Mouse (Mus musculus): Measurements from ENCODE around the gene Lgals9.
"Not testable (repeated sequence)": the region's sequence is repeated elsewhere in the genome, so short reads cannot be mapped to it uniquely, and the experiment has no call there.

Lgals9 gene

GRCm38 (mm10) chr11:79007356-79007755 lies 22.6 kb upstream of the Lgals9 start:
- DNase-seq (ENCODE audit: low spot score), result not testable (repeated sequence)

DNA sequence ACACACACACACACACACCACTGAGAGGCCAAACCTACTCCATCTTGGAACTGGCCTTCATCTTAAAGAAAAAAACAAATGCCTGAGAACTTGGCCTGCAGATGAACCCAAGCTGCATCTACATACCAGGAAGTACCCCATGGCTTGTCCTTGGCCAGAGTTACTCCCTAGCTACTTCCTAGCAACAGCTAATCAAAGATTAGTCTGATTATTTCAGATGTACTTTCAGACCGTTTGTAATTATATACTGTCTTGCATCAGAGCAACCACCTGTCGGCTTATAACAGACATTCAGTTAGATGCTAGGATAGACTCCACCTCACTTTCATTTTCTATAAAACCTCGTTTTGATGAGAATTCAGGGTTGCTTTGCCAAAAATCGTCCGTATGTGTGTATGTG lies 21.7 kb upstream of the Lgals9 start:
- no peak for DNase-seq (ENCODE audit: low spot score)

DNA sequence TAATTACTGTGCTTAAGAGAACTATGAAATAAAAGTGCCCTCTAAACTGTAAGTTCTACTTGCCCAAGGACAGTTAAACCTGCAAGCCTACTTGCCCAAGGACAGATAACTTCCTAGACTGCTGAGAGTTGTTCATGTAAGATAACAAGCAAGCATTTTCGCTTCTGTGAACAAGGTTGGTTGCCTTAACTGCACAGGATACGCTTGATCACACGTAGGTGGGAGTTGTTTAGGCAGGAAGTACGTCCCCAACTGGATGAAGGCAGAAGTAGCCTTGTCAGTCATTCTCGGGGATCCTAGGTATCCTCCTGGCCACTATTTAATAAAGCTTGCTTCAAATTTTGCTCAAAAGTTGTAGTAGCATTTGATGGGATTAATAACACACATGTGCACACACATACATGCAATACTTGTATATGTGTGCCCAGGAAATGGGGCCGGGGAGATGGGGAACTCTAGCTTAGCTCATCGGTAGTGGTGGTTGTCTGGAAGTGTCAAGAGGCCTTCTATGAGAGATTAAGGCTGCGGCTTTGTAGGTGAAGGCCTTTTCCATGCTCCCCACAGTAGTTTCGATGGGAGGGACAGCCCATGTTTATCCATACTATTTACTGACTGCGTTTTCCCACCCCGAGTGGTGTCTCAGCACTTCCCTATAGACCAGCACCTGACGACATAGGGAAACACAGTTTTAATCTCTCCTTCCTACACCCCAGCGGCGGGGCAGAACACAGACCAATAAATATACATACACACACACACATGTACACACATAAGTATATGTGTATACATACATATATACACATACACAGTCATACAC lies 21.0 kb upstream of the Lgals9 start:
- no peak for DNase-seq (ENCODE audit: low spot score)

DNA sequence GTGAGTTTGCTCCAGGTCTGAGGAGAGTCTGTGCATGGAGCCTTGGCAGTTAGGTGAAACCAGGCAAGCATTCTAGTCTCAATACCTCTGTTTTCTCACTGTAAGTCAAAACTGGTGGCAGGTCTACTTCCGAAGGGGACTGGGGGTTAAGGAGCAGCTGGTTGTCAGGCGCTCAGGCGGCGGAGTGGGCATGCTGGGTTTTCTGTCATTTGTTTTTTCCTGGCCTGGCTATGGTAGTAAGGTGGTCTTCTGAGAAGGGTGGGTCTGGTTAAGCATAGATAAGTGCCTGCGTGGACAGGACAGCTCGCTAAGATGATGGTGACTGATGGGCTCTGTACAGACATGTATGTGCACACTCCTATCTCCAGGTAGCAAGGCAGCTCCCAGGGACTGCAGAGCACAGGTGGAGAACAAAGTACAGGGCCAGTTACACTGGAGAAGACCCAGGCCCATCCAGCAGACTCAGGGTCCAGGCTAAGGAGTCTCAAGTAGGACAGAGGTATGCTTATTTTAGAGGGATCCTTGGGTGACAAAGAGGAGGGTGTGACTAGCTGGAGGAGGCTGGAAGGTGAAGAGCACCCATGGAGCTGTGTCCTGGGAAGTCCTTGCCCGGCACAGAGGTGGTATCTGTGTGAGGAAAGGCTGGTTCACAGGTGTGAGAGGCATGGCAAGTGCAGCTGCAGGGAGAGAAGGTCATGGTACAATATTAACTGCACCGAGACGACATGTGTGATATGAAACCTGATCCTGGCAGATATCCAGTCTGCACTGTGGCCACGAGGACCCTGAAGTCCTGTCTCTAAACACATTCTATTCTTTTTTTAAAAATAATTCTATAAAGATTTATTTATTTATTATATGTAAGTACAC lies 19.3 kb upstream of the Lgals9 start:
- DNase-seq (ENCODE audit: low spot score), result no peak

DNA sequence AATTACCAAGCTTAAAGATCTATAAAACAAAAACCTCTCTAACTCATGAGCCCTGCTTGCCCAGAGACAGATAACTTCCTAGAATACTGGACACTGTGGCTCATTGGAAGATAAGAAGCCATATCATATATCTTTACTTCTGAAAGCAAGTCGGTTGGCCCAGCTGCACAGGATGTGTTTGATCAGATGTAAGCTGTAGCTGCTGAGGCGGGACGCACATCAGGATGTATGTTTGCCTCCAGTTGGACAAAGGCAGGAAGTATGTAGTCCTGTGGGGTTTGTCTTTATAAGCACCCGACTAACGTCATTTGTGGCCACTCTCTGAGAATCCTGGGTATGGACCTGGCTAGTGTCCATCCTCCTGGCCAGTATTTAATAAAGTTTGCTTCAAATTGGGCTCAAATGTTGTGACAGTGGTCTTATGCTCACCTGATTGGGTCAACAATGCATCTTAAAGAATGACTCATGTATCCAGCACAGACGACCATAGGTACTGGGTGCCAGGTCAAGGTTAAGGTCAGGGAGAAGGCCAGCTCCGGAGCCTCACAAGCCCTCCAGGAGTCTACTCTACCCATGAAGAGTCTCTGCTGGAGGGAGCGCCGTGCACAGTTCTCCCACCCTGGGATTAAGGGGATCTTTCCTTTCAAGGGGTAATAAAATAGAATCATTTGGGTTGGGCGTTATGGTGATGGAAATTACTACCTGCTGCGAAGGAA lies 18.5 kb upstream of the Lgals9 start:
- DNase-seq (ENCODE audit: low spot score), result no peak

DNA sequence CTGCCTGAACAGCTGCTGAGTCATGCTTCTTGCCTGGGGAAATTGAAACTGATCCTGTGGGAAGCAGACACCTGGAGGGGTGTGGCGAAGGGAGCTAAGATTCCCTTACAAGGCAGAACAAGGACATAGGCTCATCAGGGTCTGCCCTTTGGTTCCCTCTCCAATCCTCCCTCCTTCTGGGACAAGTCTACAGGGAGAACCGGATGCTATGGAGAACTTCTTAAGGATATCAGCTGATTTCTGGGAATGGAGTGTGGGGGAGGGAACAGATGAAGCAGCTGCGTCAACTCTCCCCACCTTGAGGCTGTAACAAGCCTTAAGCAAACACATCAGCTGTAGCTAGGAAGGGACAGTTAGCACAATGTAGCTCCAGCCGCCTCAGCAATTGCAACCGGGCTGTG lies 17.8 kb upstream of the Lgals9 start:
- DNase-seq (ENCODE audit: low spot score), result no peak

- DNase-seq (ENCODE audit: low spot score), result no peak
These were observed 17.1 kb upstream of the Lgals9 start for GRCm38 (mm10) chr11:79001871-79002270.

DNA sequence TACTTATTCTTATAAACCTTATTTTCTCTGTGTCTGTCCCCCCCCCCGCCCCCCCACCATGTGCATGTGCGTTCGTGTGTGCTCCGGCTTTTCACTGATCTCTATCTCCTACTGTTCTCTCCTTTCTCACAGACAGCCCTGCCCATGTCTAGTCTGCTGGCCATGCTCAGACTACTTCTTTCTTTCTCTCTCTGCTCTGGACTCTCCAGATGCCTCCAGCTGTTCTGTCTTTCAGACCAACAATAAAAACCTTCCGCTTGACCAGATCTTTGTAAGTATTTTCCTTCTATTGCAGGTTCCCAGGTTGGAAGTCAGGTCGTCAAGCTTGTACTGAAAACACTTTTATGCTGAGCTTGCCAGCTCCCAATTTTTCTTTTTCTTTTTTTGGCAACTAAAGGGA lies 14.4 kb upstream of the Lgals9 start:
- no peak for DNase-seq (ENCODE audit: low spot score)

DNA sequence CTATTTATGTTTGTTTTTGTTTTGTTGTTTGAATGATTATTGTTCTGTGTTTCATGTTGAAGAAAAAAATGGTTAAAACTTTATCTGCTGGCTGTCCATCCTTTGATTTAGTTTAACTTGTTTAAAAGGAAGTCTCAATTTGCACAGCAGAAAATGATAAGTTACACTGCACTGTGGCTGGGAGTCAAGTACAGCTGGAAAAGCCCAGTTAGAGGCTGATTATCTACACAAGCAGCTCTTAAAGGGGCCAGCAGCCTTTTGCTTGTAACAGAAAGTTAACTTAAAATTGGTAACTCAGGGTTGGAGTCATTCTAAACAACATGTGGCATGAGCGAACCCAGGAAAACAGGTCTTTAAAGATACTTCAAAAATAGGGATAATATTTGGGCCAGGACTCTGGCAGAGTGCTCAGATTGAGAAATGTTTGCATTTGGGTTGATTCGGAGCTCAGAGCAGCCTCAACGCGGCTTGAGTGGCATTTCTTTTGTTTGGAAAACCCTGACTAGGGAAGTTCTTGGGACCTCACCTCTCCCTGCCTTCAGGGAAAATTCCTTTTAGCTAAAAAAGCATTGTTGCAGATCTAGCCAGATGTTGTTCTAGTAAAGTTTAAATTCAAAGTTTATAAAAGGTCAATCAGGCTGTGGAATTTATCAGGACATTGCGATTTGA lies 6.3 kb upstream of the Lgals9 start:
- not testable (repeated sequence) for DNase-seq (ENCODE audit: low spot score)

DNA sequence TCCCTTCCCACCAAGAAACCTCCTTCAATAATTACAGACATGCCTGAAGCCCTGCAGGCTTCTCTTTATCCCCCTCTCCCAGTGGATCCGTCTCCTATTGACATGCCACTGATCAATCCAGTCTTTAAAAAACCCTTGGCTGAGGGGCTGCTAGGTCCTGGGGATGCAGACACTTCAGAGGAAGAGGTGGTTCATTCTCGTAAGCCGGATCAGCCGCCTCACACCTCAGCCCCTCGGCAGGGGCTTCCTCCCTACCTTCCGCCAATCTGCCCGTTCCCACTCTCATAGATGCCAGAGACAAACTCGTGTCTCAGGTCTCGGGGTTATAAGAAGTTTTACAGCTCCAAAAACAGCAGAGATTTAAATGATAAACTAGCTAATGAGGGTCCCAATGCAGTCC lies 5.3 kb upstream of the Lgals9 start:
- DNase-seq (ENCODE audit: low spot score), result no peak

DNA sequence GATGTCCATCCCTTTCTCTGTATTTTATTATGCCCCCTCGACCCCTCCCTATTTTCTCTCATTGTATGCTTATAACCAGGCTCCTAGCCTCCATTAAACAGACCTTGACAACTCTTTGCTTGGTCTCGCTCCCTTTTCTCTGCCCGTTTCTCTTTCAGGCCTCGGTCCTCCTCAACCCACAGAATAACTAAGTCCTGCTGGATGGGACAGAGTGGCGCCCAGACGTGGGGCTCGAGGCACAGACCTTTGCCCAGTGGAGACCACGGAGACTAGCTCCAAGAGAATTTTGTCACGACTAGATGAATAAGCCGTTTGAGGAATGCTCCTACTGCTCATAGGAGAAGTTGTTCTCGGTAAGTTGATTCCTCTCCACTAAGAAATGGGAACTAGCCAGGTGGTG lies 4.5 kb upstream of the Lgals9 start:
- DNase-seq (ENCODE audit: low spot score), result not testable (repeated sequence)

- no peak for DNase-seq (ENCODE audit: low spot score)
These were observed 1.7 kb upstream of the Lgals9 start for GRCm38 (mm10) chr11:78986311-78987002.

GRCm38 (mm10) chr11:78985505-78985904 lies 759 bp upstream of the Lgals9 start:
- no peak for DNase-seq (ENCODE audit: low spot score)

- no peak for DNase-seq (ENCODE audit: low spot score)
These were observed 1.2 kb downstream of the Lgals9 start for GRCm38 (mm10) chr11:78983539-78983938.

GRCm38 (mm10) chr11:78982513-78983291 lies 2.0 kb downstream of the Lgals9 start:
- no peak for DNase-seq (ENCODE audit: low spot score)

- no peak for DNase-seq (ENCODE audit: low spot score)
These were observed 2.7 kb downstream of the Lgals9 start for GRCm38 (mm10) chr11:78982042-78982441.

DNA sequence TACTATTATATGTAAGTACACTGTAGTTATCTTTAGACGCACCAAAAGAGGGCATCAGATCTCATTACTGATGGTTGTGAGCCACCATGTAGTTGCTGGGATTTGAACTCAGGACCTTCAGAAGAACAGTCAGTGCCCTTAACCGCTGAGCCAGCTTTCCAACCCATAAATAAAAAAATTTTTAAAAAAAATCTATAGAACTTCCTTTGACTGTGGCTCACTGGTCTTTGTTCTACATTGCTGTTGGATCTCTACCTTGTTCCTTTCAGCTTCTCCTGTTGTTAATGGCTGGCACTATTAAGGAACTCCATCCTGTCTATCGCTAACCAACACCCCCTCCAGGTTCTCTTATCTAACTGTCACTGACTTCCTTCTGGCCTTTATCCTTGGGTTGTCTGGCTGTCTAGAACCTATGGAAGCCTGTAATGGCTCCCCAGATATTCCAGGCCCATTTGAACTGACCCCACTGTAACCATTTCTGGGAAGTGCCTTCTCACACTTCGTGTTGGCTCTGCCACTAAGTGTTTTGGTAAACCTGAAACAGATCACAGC lies 4.6 kb downstream of the Lgals9 start:
- DNase-seq (ENCODE audit: low spot score), result no peak

GRCm38 (mm10) chr11:78978176-78979019 lies 6.3 kb downstream of the Lgals9 start:
- no peak for DNase-seq (ENCODE audit: low spot score)
